In genomic region chr13:55567001-55567400, GRCm38 (mm10) we compare ENCODE assay signal across 23 mouse cellular contexts. TPM values are rescaled to one million over a fixed set of nuclear protein-coding genes. Genes with fewer than 3 reads are reported as not detected.
DNase-seq lines count a peak whose midpoint lies in the region; ATAC-seq and TF ChIP-seq lines count a peak whose summit lies in the region.
"Had no signal": no experiment of that assay in that cellular context is flagged by ENCODE, and none has a peak within 500 bp of the region (broad histone marks: within the 10 kb centered on the region; RNA-seq: fewer than 3 reads in every experiment).

No protein-coding gene starts in this region.

- H3K9me3 ChIP-seq in forebrain, embryonic 16.5 days (ENCODE audit: control insufficient read depth, low read length): no peaks in the 10 kb centered on the region
- H3K9me3 ChIP-seq in forebrain, embryonic 10.5 days: no peaks in the 10 kb centered on the region
- H3K9me3 ChIP-seq in heart, embryonic 13.5 days: no peaks in the 10 kb centered on the region
- no peaks in the 10 kb centered on the region for H3K9me3 ChIP-seq in lung, postnatal 0 days (ENCODE audit: low read length)
- H3K9me3 ChIP-seq: embryonic facial prominence, embryonic 15.5 days; forebrain, embryonic 12.5 days; heart, embryonic 12.5 days; hindbrain, embryonic 15.5 days had no signal

- no peak overlapping the region for H3K27ac ChIP-seq in forebrain, embryonic 16.5 days (ENCODE audit: low read length)
- no peak overlapping the region for H3K27ac ChIP-seq in forebrain, embryonic 10.5 days
- H3K27ac ChIP-seq in heart, embryonic 13.5 days (replicated peaks): no peak overlapping the region
- no peak overlapping the region for H3K27ac ChIP-seq in lung, postnatal 0 days (ENCODE audit: low read length)
- H3K27ac ChIP-seq: embryonic facial prominence, embryonic 15.5 days; forebrain, embryonic 12.5 days; hindbrain, embryonic 15.5 days had no signal

- TF ChIP-seq EP300 in lung, postnatal 0 days (IDR thresholded peaks at IDR 0.05): no peak

- 87% methylated on average over 6 of the region's 6 CpGs for WGBS in forebrain, embryonic 16.5 days
- WGBS in forebrain, embryonic 10.5 days: 94% methylated on average over 6 of the region's 6 CpGs
- 76% methylated on average over 6 of the region's 6 CpGs for WGBS in heart, embryonic 13.5 days
- WGBS in lung, postnatal 0 days: 88% methylated on average over 6 of the region's 6 CpGs

- intact Hi-C loops in heart, postnatal 36 days (cut with DNase I): no loop called here

- 0 out of 2 replicates have a peak overlapping the region, but pooled peaks have one; percentile 12 for H3K9ac ChIP-seq in forebrain, embryonic 16.5 days (replicated peaks; ENCODE audit: low read depth, low read length)
- H3K9ac ChIP-seq in heart, embryonic 13.5 days: 0 out of 2 replicates have a peak overlapping the region, but pooled peaks have one; percentile 44
- no peak overlapping the region for H3K9ac ChIP-seq in lung, postnatal 0 days (replicated peaks; ENCODE audit: low read depth)
- H3K9ac ChIP-seq: embryonic facial prominence, embryonic 15.5 days; forebrain, embryonic 12.5 days; heart, embryonic 12.5 days; hindbrain, embryonic 15.5 days had no signal

- DNase-seq in forebrain, embryonic 10.5 days (ENCODE audit: extremely low spot score, low spot score): no peak
- DNase-seq in heart, postnatal 36 days: no peak
- peak; percentile 76 for DNase-seq in MN1 (ENCODE audit: low spot score)
- DNase-seq in lung, postnatal 0 days (ENCODE audit: low spot score): no peak
- DNase-seq: adrenal gland, adult 8-10 months; adrenal gland, postnatal 25 days; cerebellum, adult 11-12 months; cerebellum, adult 8-10 months; cerebellum, postnatal 10 days; cerebellum, postnatal 36 days; embryo, embryonic 11 days; gastrocnemius, postnatal 10 days; heart, adult 18-20 months; kidney, adult 2 months had no signal

- peaks cover 29% of the 10 kb centered on the region for H3K4me1 ChIP-seq in forebrain, embryonic 16.5 days (replicated peaks; ENCODE audit: control insufficient read depth, insufficient read depth, low read length)
- H3K4me1 ChIP-seq in forebrain, embryonic 10.5 days: peaks cover 23% of the 10 kb centered on the region
- H3K4me1 ChIP-seq in heart, embryonic 13.5 days: peaks cover 12% of the 10 kb centered on the region
- H3K4me1 ChIP-seq in lung, postnatal 0 days (ENCODE audit: insufficient read depth, low read depth, low read length): peaks cover 9% of the 10 kb centered on the region; the same call in 1 of the 2 replicates

- H3K36me3 ChIP-seq in forebrain, embryonic 16.5 days (ENCODE audit: control insufficient read depth, insufficient read depth): no peaks in the 10 kb centered on the region
- H3K36me3 ChIP-seq in forebrain, embryonic 10.5 days (replicated peaks): peaks cover 70% of the 10 kb centered on the region
- peaks cover 44% of the 10 kb centered on the region for H3K36me3 ChIP-seq in heart, embryonic 13.5 days
- H3K36me3 ChIP-seq in lung, postnatal 0 days (ENCODE audit: insufficient read depth, low read length): no peaks in the 10 kb centered on the region
- H3K36me3 ChIP-seq: hindbrain, embryonic 15.5 days had no signal

- H3K27me3 ChIP-seq in forebrain, embryonic 16.5 days (replicated peaks; ENCODE audit: control insufficient read depth, insufficient read depth, low read length): no peaks in the 10 kb centered on the region
- no peaks in the 10 kb centered on the region for H3K27me3 ChIP-seq in forebrain, embryonic 10.5 days (ENCODE audit: poor library complexity, severe bottlenecking)
- no peaks in the 10 kb centered on the region for H3K27me3 ChIP-seq in heart, embryonic 13.5 days (replicated peaks)
- H3K27me3 ChIP-seq in lung, postnatal 0 days (replicated peaks; ENCODE audit: insufficient read depth, low read length): no peaks in the 10 kb centered on the region
- H3K27me3 ChIP-seq: embryonic facial prominence, embryonic 15.5 days; forebrain, embryonic 12.5 days; heart, embryonic 12.5 days; hindbrain, embryonic 15.5 days had no signal

- TF ChIP-seq CTCF in lung, postnatal 0 days (IDR thresholded peaks at IDR 0.05): no peak

- no peak overlapping the region for H3K4me2 ChIP-seq in forebrain, embryonic 16.5 days (ENCODE audit: low read length)
- H3K4me2 ChIP-seq in heart, embryonic 13.5 days: no peak overlapping the region
- no peak overlapping the region for H3K4me2 ChIP-seq in lung, postnatal 0 days (replicated peaks; ENCODE audit: low read depth, low read length)
- H3K4me2 ChIP-seq: embryonic facial prominence, embryonic 15.5 days; forebrain, embryonic 12.5 days; heart, embryonic 12.5 days; hindbrain, embryonic 15.5 days had no signal

- ATAC-seq in forebrain, embryonic 16.5 days: no peak
- no peak for ATAC-seq in heart, embryonic 13.5 days (ENCODE audit: extremely low read depth, insufficient number of reproducible peaks, low FRiP score, low TSS enrichment)
- no peak for ATAC-seq in lung, postnatal 0 days
- ATAC-seq: activated CD4-positive, CD25-positive, alpha-beta regulatory T cell, adult 4 months; CD4-positive, CD25-positive, alpha-beta regulatory T cell, adult 4 months; intestine, postnatal 0 days had no signal

- H3K4me3 ChIP-seq in forebrain, embryonic 16.5 days (replicated peaks; ENCODE audit: low read length): no peak overlapping the region
- no peak overlapping the region for H3K4me3 ChIP-seq in forebrain, embryonic 10.5 days
- H3K4me3 ChIP-seq in heart, embryonic 13.5 days: no peak overlapping the region
- no peak overlapping the region for H3K4me3 ChIP-seq in lung, postnatal 0 days (ENCODE audit: low read depth, low read length)
- H3K4me3 ChIP-seq: embryonic facial prominence, embryonic 15.5 days; forebrain, embryonic 12.5 days; heart, embryonic 12.5 days; hindbrain, embryonic 15.5 days had no signal

RNA-seq across cellular contexts. Expression of gene Fam193b, which starts 3.9 kb away (rescaled TPM):
- polyA plus RNA-seq in forebrain, embryonic 16.5 days (2015; fragmentation: Nextera tagmentation; extraction: Ambion mirVana): 57.8 and 62.2 TPM in 2 replicates
- polyA plus RNA-seq in forebrain, embryonic 10.5 days (2016; fragmentation: Nextera tagmentation; extraction: Ambion mirVana): 55.6 and 57.8 TPM in 2 replicates
- 19.9 and 23.7 TPM in 2 replicates for polyA plus RNA-seq in heart, embryonic 13.5 days (2015; fragmentation: Nextera tagmentation; extraction: Ambion mirVana)
- total RNA-seq in heart, postnatal 36 days (2021): 10 to 100 TPM; 13.7 to 18.1 TPM
- polyA plus RNA-seq in lung, postnatal 0 days (2015; fragmentation: Nextera tagmentation; extraction: Ambion mirVana): 23.1 and 27.4 TPM in 2 replicates

RNA-seq across cellular contexts. Expression of gene Tmed9, which starts 6.5 kb away (rescaled TPM):
- polyA plus RNA-seq in forebrain, embryonic 16.5 days (2015; fragmentation: Nextera tagmentation; extraction: Ambion mirVana): 96.9 and 133 TPM in 2 replicates
- polyA plus RNA-seq in forebrain, embryonic 10.5 days (2016; fragmentation: Nextera tagmentation; extraction: Ambion mirVana): 129 and 141 TPM in 2 replicates
- polyA plus RNA-seq in heart, embryonic 13.5 days (2015; fragmentation: Nextera tagmentation; extraction: Ambion mirVana): 102 and 121 TPM in 2 replicates
- total RNA-seq in heart, postnatal 36 days (2021): 10 to 100 TPM; 85.3 to 86.2 TPM
- polyA plus RNA-seq in lung, postnatal 0 days (2015; fragmentation: Nextera tagmentation; extraction: Ambion mirVana): 112 and 113 TPM in 2 replicates

RNA-seq across cellular contexts. Expression of gene Ddx41, which starts 30.5 kb away (rescaled TPM):
- 67.3 and 70.6 TPM in 2 replicates for polyA plus RNA-seq in forebrain, embryonic 16.5 days (2015; fragmentation: Nextera tagmentation; extraction: Ambion mirVana)
- polyA plus RNA-seq in forebrain, embryonic 10.5 days (2016; fragmentation: Nextera tagmentation; extraction: Ambion mirVana): 96.5 and 98.2 TPM in 2 replicates
- polyA plus RNA-seq in heart, embryonic 13.5 days (2015; fragmentation: Nextera tagmentation; extraction: Ambion mirVana): 29.6 and 30.6 TPM in 2 replicates
- total RNA-seq in heart, postnatal 36 days (2021): 10 to 100 TPM; 14.4 to 14.7 TPM
- polyA plus RNA-seq in lung, postnatal 0 days (2015; fragmentation: Nextera tagmentation; extraction: Ambion mirVana): 35.3 and 36.8 TPM in 2 replicates

RNA-seq across cellular contexts. Expression of gene B4galt7, which starts 32.7 kb away (rescaled TPM):
- 29.9 and 41.4 TPM in 2 replicates for polyA plus RNA-seq in forebrain, embryonic 16.5 days (2015; fragmentation: Nextera tagmentation; extraction: Ambion mirVana)
- polyA plus RNA-seq in forebrain, embryonic 10.5 days (2016; fragmentation: Nextera tagmentation; extraction: Ambion mirVana): 26.6 and 28.9 TPM in 2 replicates
- 20.6 and 21.2 TPM in 2 replicates for polyA plus RNA-seq in heart, embryonic 13.5 days (2015; fragmentation: Nextera tagmentation; extraction: Ambion mirVana)
- 1 to 10 TPM; 9.0 to 9.7 TPM for total RNA-seq in heart, postnatal 36 days (2021)
- 20.6 and 22.1 TPM in 2 replicates for polyA plus RNA-seq in lung, postnatal 0 days (2015; fragmentation: Nextera tagmentation; extraction: Ambion mirVana)

RNA-seq across cellular contexts. Expression of gene Dok3, which starts 37.9 kb away (rescaled TPM):
- polyA plus RNA-seq in forebrain, embryonic 16.5 days (2015; fragmentation: Nextera tagmentation; extraction: Ambion mirVana): 3.1 and 4.6 TPM in 2 replicates
- polyA plus RNA-seq in forebrain, embryonic 10.5 days (2016; fragmentation: Nextera tagmentation; extraction: Ambion mirVana): 3.3 and 4.2 TPM in 2 replicates
- polyA plus RNA-seq in heart, embryonic 13.5 days (2015; fragmentation: Nextera tagmentation; extraction: Ambion mirVana): 1.1 and 1.2 TPM in 2 replicates
- 1 to 10 TPM; 2.2 to 2.7 TPM for total RNA-seq in heart, postnatal 36 days (2021)
- 8.1 and 9.1 TPM in 2 replicates for polyA plus RNA-seq in lung, postnatal 0 days (2015; fragmentation: Nextera tagmentation; extraction: Ambion mirVana)
